Mouse (Mus musculus) forebrain, embryonic 14.5 days (tissue): ENCODE data around the gene Olfr656. TPM values are rescaled to one million over a fixed set of nuclear protein-coding genes. Genes with fewer than 3 reads are reported as not detected.
A peak's percentile ranks its signal among the peaks of the same experiment; 100 is the strongest.

ENCODE experiments used
- ATAC-seq: fragments of 200-750 bp; cut with Nextera tagmentation; 2 replicates; pipeline ENCODE4 v1.8.0; 2017; ENCODE audit warnings: mild to moderate bottlenecking, moderate library complexity
- DNase-seq: peaks from one replicate; pipeline ENCODE4 v3.0.0-alpha.2; 2015; ENCODE audit warnings: low spot score
- H3K27ac ChIP-seq: fragments of 300-500 bp; sonication (generic); 2 replicates; pipeline ENCODE4 v1.5.1; 2014; ENCODE audit warnings: low read depth, mild to moderate bottlenecking, control low read depth, low read length, moderate library complexity
- H3K27me3 ChIP-seq: fragments of 300-500 bp; sonication (generic); replicated peaks from 2 replicates; pipeline ENCODE4 v1.6.1; 2014; ENCODE audit warnings: low read length, control low read depth, mixed read lengths; ENCODE audit not compliant: control insufficient read depth, insufficient read depth
- H3K36me3 ChIP-seq: fragments of 300-500 bp; sonication (generic); 2 replicates; pipeline ENCODE4 v1.6.1; 2014; ENCODE audit warnings: low read length, control low read depth; ENCODE audit not compliant: control insufficient read depth, insufficient read depth
- H3K4me1 ChIP-seq: fragments of 300-500 bp; sonication (generic); 2 replicates; pipeline ENCODE4 v1.6.1; 2014; ENCODE audit warnings: antibody characterized with exemption, low read length, control low read depth; ENCODE audit not compliant: control insufficient read depth, insufficient read depth
- H3K4me2 ChIP-seq: fragments of 300-500 bp; sonication (generic); 2 replicates; pipeline ENCODE4 v1.6.1; 2014; ENCODE audit warnings: mild to moderate bottlenecking, control low read depth, low read length
- H3K4me3 ChIP-seq: fragments of 300-500 bp; sonication (generic); 2 replicates; pipeline ENCODE4 v1.5.1; 2014; ENCODE audit warnings: low read depth, low read length, control low read depth
- H3K9ac ChIP-seq: fragments of 300-500 bp; sonication (generic); 2 replicates; pipeline ENCODE4 v1.6.1; 2014; ENCODE audit warnings: mild to moderate bottlenecking, low read length, control low read depth, moderate library complexity
- H3K9me3 ChIP-seq: fragments of 300-500 bp; sonication (generic); replicated peaks from 2 replicates; pipeline ENCODE4 v1.6.1; 2016; ENCODE audit warnings: low read length, control low read depth, mixed read lengths; ENCODE audit not compliant: control insufficient read depth
- WGBS: fragments of 180-500 bp; shearing (Covaris S2); extraction: QIAGEN DNeasy Blood & Tissue Kit; methylation state at CpG from one replicate; pipeline ENCODE4 v1.1.7; 2014; 5-methylcytosine and 5-hydroxymethylcytosine counted together
- polyA plus RNA-seq: library from polyadenylated mRNA; unstranded; fragments of >200 nt; fragmentation: Nextera tagmentation; extraction: Ambion mirVana; gene quantifications from 2 replicates; pipeline ENCODE4 v1.2.1, GENCODE M21; 2014

Gene Olfr656
- not detected in 2 replicates for polyA plus RNA-seq

GRCm38 (mm10) chr7:104613655-104614054 is at the start of gene Olfr656:
TSS of gene Olfr656 (plus strand) at chr7:104613955.
- Histone ChIP-seq H3K4me1 (no peaks in the 10 kb centered on the region), H3K9ac (no peak within 1 kb of the TSS), H3K4me3 (no peak within 1 kb of the TSS), H3K9me3 (no peaks in the 10 kb centered on the region), H3K4me2 (no peak within 1 kb of the TSS), H3K36me3 (no peaks in the 10 kb centered on the region), H3K27me3 (no peaks in the 10 kb centered on the region), H3K27ac (no peak within 1 kb of the TSS)
- DNase-seq, result no peak
- WGBS, result 83% methylated on average over 4 of the region's 4 CpGs
- no peak for ATAC-seq

- Histone ChIP-seq H3K4me2 (no peak within 1 kb of the TSS), H3K27me3 (no peaks in the 10 kb centered on the region), H3K4me3 (no peak within 1 kb of the TSS), H3K9me3 (no peaks in the 10 kb centered on the region), H3K4me1 (no peaks in the 10 kb centered on the region), H3K9ac (no peak within 1 kb of the TSS), H3K36me3 (no peaks in the 10 kb centered on the region), H3K27ac (no peak within 1 kb of the TSS)
- ATAC-seq, result no peak
- DNase-seq, result no peak
- WGBS, result 78% methylated on average over 2 of the region's 2 CpGs
Measured at GRCm38 (mm10) chr7:104577014-104577413, 36.7 kb upstream of the Olfr656 start, which contains the start of gene Olfr653. TSS of gene Olfr653 (plus strand) at chr7:104577314.

GRCm38 (mm10) chr7:104580846-104581245 is 32.9 kb upstream of the Olfr656 start:
- Histone ChIP-seq H3K36me3 (no peaks in the 10 kb centered on the region), H3K9me3 (no peaks in the 10 kb centered on the region), H3K4me3 (no peak overlapping the region), H3K9ac (no peak overlapping the region), H3K27me3 (no peaks in the 10 kb centered on the region), H3K27ac (no peak overlapping the region), H3K4me2 (no peak overlapping the region), H3K4me1 (no peaks in the 10 kb centered on the region)
- ATAC-seq, result no peak
- WGBS, result 94% methylated on average over 4 of the region's 4 CpGs
- DNase-seq, result no peak

GRCm38 (mm10) chr7:104581429-104581828 is 32.3 kb upstream of the Olfr656 start:
- DNase-seq, result no peak
- 91% methylated on average over 4 of the region's 4 CpGs for WGBS

GRCm38 (mm10) chr7:104586725-104587124 is 27.0 kb upstream of the Olfr656 start, which contains the start of gene Olfr654:
TSS of gene Olfr654 (plus strand) at chr7:104587025.
- Histone ChIP-seq H3K27me3 (no peaks in the 10 kb centered on the region), H3K9ac (no peak within 1 kb of the TSS), H3K36me3 (no peaks in the 10 kb centered on the region), H3K27ac (no peak within 1 kb of the TSS), H3K4me2 (no peak within 1 kb of the TSS), H3K9me3 (no peaks in the 10 kb centered on the region), H3K4me1 (no peaks in the 10 kb centered on the region), H3K4me3 (no peak within 1 kb of the TSS)
- DNase-seq (no peak), ATAC-seq (no peak)
- WGBS, result 93% methylated on average over 4 of the region's 4 CpGs

More at GRCm38 (mm10) chr7:104581429-104581828, 32.3 kb upstream of the Olfr656 start:
- H3K27me3 ChIP-seq, result no peaks in the 10 kb centered on the region
- no peak overlapping the region for H3K9ac ChIP-seq
- H3K9me3 ChIP-seq, result no peaks in the 10 kb centered on the region
- no peak for ATAC-seq
- H3K4me2 ChIP-seq, result no peak overlapping the region
- H3K27ac ChIP-seq, result no peak overlapping the region
- H3K4me1 ChIP-seq, result no peaks in the 10 kb centered on the region
- H3K4me3 ChIP-seq, result no peak overlapping the region
- no peaks in the 10 kb centered on the region for H3K36me3 ChIP-seq

- no peak for DNase-seq
- no peaks in the 10 kb centered on the region for H3K27me3 ChIP-seq
- H3K36me3 ChIP-seq, result no peaks in the 10 kb centered on the region
- H3K9me3 ChIP-seq, result no peaks in the 10 kb centered on the region
- no peaks in the 10 kb centered on the region for H3K4me1 ChIP-seq
- 84% methylated on average over 5 of the region's 5 CpGs for WGBS
- ATAC-seq, result no peak
- H3K4me2 ChIP-seq, result no peak overlapping the region
- no peak overlapping the region for H3K27ac ChIP-seq
- H3K9ac ChIP-seq, result no peak overlapping the region
- no peak overlapping the region for H3K4me3 ChIP-seq
Measured at GRCm38 (mm10) chr7:104588274-104588673, 25.5 kb upstream of the Olfr656 start.

GRCm38 (mm10) chr7:104601679-104602078 is 12.1 kb upstream of the Olfr656 start, which contains the start of gene Olfr655:
TSS of gene Olfr655 (minus strand) at chr7:104601779.
- ATAC-seq (no peak), DNase-seq (no peak)
- Histone ChIP-seq H3K27me3 (no peaks in the 10 kb centered on the region), H3K4me3 (no peak within 1 kb of the TSS), H3K9me3 (no peaks in the 10 kb centered on the region), H3K4me1 (no peaks in the 10 kb centered on the region), H3K36me3 (no peaks in the 10 kb centered on the region), H3K4me2 (no peak within 1 kb of the TSS), H3K9ac (no peak within 1 kb of the TSS), H3K27ac (no peak within 1 kb of the TSS)
- WGBS, result 80% methylated on average over 2 of the region's 2 CpGs

GRCm38 (mm10) chr7:104603173-104603572 is 10.6 kb upstream of the Olfr656 start:
- Histone ChIP-seq H3K27ac (no peak overlapping the region), H3K9me3 (no peaks in the 10 kb centered on the region), H3K36me3 (no peaks in the 10 kb centered on the region), H3K27me3 (no peaks in the 10 kb centered on the region), H3K4me3 (no peak overlapping the region), H3K9ac (no peak overlapping the region), H3K4me2 (no peak overlapping the region), H3K4me1 (no peaks in the 10 kb centered on the region)
- ATAC-seq, result no peak
- WGBS, result 5% methylated on average over 3 of the region's 3 CpGs
- DNase-seq, result peak; percentile 14

- Histone ChIP-seq H3K9ac (no peak overlapping the region), H3K27ac (no peak overlapping the region), H3K9me3 (no peaks in the 10 kb centered on the region), H3K4me2 (no peak overlapping the region), H3K27me3 (no peaks in the 10 kb centered on the region), H3K4me1 (no peaks in the 10 kb centered on the region), H3K36me3 (no peaks in the 10 kb centered on the region), H3K4me3 (no peak overlapping the region)
- DNase-seq (no peak), ATAC-seq (no peak)
Measured at GRCm38 (mm10) chr7:104604727-104605126, 9.0 kb upstream of the Olfr656 start.
